Mouse (Mus musculus) gastrocnemius, adult 2 months (tissue): ENCODE data around the gene Nme3. TPM values are rescaled to one million over a fixed set of nuclear protein-coding genes. Genes with fewer than 3 reads are reported as not detected.

Experiments used
- DNase-seq: peaks from one replicate; pipeline ENCODE4 v3.0.0; 2022
- H3K27ac ChIP-seq: fragments of 200-600 bp; 2 replicates; pipeline ENCODE4 v1.8.1; 2022; ENCODE audit warnings: mild to moderate bottlenecking
- H3K4me3 ChIP-seq: fragments of 200-600 bp; 2 replicates; pipeline ENCODE4 v1.8.1; 2022; ENCODE audit warnings: mild to moderate bottlenecking, moderate library complexity
- CTCF ChIP-seq: fragments of 200-600 bp; IDR thresholded peaks from 2 replicates; pipeline ENCODE4 v1.8.1; 2022; ENCODE audit warnings: antibody characterized with exemption, mild to moderate bottlenecking, moderate library complexity
- intact Hi-C: fragments of 180-260 bp; cut with DNase I; formaldehyde crosslinking; loops from one replicate; pipeline ENCODE4 v1.15.1; 2025
- total RNA-seq, 2 experiments: library from RNA; stranded (reverse); gene quantifications; 2 replicates each; pipeline ENCODE4 v1.2.3; 2021

Gene Nme3
- total RNA-seq, 2 experiments from 2014 or later: 10.2 to 13.1 TPM

DNA sequence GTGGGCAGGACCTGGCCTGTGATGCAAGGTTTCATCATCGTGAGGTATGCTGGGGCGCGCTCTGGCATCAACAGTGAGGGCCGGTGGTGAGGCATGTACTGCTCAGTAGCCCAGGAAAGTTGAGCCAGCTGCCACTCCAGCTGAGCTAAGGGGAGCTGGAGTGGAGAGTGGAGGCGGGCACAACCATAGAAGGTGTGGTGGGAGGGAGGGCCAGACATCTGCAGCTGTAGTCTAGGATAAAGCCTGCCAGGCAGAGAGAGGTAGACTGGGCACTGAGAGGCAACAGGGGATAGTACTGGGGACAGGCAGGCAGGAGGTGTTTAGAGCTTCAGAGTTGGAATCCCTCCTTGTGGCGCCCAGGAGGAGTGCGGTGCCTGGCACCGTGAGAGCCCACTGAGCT, 36.2 kb upstream of the Nme3 start:
- no peak for DNase-seq
- intact Hi-C loops: no loop called here
- TF ChIP-seq CTCF: no peak
- Histone ChIP-seq H3K4me3 (no peak overlapping the region), H3K27ac (no peak overlapping the region)

DNA sequence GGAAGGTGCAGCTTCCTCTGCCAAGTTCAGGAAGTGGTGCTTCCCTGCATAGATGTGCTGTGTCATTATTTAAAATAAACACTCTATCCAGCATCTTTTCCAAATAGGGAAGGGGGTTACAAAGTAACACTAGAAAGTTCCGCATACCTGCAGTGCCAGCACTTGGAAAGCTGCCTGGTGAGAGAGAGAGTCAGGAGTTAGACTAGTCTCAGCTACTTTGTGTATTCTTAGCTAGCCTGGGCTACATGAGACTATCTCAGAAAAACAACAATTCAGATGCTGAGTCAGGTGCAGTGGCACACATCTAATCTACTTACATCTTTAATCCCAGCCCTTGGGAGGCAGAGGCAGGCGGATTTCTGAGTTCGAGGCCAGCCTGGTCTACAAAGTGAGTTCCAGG, 34.5 kb upstream of the Nme3 start:
- intact Hi-C loops: no loop called here
- Histone ChIP-seq H3K4me3 (no peak overlapping the region), H3K27ac (no peak overlapping the region)
- no peak for TF ChIP-seq CTCF
- no peak for DNase-seq

DNA sequence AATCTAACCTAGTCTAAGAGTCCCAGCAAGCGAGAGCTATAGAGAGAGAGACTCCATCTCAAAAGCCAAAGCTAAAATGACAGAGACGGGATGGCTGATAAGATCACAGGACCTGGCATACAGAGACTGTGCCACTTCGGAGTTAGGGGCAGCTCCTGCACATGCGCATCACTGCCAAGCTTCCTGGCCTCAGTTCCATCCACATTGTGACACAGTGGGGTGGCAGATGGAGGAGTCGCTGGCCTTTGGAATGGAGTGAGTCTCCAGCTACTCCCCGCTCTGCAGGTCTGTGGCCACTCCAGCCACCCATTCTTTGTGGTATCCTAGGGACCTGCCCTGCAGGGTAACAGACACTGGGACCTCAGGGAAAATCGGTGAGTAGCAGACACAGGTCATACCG, 30.5 kb upstream of the Nme3 start, which contains the start of gene Igfals:
TSS of gene Igfals (plus strand) at position 222 of the 400 bp plus-strand sequence.
- H3K27ac ChIP-seq: no peak within 1 kb of the TSS
- DNase-seq: peak; percentile 9
- intact Hi-C loops: no loop called here
- TF ChIP-seq CTCF: no peak
- no peak within 1 kb of the TSS for H3K4me3 ChIP-seq

DNA sequence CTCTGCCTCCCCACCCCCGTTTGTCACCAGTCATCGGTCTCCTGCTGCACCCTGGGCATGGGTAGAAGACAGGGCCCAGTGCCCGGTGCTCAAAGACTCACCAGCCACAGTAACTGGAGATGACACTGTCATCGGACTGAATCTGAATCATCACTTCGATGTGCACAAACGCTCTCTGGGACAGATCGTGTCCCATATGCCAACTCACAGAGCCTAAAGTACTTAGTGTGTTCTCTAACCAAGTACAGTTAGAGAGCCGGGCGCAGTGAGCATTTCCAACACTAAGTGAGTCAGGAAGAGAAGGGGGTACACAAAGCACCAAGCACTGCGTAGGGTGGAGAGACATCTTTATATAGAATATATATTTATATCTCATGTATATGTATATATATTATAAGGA, 28.4 kb upstream of the Nme3 start:
- no peak for TF ChIP-seq CTCF
- peak; percentile 55 for DNase-seq
- Histone ChIP-seq H3K4me3 (no peak overlapping the region), H3K27ac (peak overlapping the region; percentile 35; the same call in 1 of the 2 replicates)
- intact Hi-C loops: no loop called here

DNA sequence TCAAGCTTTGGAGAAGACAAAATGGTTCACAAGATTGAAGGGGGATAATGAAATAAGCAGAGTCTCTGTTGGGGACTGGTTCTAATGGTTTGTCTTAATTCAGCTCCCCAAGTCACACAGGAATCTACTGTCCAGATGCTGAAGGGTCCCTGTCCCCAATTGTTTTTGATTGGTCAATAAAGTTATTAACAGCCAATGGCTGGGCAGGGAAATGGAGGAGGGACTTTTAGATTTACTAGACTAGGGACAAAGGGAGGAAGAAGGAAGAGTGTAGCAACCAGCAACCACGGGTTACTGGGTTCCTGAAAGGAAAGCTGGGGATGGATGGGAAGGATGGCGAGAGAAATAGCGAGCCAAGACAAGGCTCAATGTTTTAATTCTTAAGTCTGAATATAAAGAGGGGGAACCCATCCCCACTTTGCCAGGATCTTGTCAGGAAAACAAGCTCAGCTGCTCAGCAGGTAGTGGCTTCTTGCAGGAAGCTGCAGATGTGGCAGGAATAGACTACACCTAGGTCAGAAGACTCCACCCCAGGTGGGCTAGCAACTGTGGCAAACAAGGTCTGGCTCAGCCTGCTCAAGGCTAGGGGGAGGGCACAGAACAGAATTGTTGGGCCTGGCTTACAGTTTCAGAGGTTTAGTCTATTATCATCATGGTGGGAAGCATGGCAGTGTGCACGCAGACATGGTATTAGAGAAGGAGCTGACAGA, 22.4 kb upstream of the Nme3 start:
- TF ChIP-seq CTCF: no peak
- H3K4me3 ChIP-seq: no peak overlapping the region
- H3K27ac ChIP-seq: no peak overlapping the region
- no peak for DNase-seq
- intact Hi-C loops: no loop called here

DNA sequence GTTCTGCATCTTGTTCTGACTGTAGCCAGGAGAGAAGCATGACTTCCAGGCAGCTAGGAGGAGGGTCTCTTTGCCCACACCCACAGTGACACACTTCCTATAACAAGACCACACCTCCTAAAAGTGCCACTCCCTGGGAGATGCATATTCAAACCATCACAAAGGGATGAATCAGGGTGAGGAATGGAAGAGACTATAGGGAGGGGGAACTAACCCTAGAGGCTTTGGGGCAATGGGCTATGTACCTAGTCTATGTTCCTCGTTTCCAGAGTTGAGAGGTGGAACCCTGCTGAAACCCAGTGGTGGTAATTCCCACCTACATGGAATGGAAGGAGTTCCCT, 21.9 kb upstream of the Nme3 start:
- H3K4me3 ChIP-seq: no peak overlapping the region
- H3K27ac ChIP-seq: no peak overlapping the region
- intact Hi-C loops: no loop called here
- no peak for DNase-seq
- TF ChIP-seq CTCF: no peak

DNA sequence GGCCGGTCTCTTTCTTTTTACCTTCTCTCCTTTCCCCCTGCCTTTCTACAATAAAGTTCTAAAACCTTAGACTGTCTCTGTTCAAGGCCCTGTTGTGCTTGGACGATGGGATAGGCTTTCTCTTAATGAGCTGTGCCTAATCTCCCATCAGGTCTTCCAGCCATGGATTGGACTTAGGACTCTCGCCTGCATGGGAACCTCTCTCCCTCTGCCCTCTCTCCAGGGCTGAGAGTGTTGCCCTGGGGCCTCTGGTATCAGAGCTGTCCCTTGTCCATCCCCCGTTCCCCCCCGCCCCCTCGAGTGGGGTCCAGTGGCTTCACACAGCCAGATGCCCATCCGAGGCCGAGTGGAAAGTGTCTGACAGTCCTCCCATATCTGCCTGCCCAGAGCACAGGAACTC, 21.3 kb upstream of the Nme3 start:
- no peak overlapping the region for H3K4me3 ChIP-seq
- intact Hi-C loops: no loop called here
- TF ChIP-seq CTCF: no peak
- no peak overlapping the region for H3K27ac ChIP-seq
- no peak for DNase-seq

DNA sequence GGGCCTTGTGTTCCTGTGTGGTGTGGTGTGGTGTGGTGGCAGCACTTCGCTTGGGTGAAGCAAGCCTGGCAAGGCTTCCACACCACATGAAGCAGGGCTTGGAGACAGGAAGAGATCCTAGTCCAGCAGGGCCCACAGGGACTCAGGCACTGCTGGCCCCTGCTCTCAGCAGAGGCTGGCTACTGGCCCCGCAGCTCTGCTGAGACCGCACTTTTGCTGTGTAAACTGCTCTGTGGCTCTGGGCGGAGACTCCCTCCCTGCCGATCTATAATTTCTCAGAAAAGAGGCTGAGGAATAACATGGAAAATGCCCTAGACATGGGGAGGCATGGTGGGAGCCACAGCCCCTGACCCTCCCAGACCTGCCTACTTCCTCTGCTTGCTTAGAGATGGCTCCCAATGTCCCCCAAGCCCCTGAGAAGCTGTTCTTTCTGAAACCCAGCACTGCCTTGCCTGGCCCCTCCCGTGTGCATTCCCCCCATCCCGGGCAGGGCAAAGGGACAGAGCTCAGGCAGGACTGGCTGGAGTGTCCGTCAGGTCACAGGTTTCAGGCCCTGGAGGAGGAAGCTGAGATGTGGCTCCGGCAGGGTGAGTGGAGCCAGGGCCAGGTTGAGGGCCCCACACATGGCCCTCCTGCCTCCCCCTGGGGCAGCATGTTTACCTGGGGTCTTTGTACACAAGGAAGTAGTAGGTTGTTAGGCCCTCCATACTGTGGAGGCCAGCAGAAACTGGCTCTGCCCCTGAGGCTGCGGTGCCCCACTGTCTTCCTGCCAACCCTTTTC, 18.8 kb upstream of the Nme3 start:
- peak; percentile 83 for DNase-seq
- H3K4me3 ChIP-seq: peak overlapping the region; percentile 52
- H3K27ac ChIP-seq: peak overlapping the region; percentile 92
- TF ChIP-seq CTCF: no peak
- intact Hi-C loops: no loop called here

DNA sequence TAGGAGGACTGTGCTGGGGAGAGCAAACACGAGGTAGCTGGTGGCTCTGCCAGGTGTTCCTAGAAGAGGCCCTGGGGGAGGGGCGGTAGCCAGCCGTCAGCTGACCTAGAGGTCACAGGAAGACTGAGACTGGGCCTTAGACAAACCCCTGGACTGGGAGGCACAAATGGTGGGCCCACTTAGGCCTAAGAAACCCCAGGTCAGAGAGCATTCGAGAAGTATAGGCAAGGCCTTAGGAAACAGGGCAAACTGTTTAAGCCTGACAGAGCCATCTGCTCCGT, 18.2 kb upstream of the Nme3 start:
- Histone ChIP-seq H3K27ac (peak overlapping the region; percentile 92), H3K4me3 (peak overlapping the region; percentile 52)
- peak; percentile 91 for DNase-seq
- intact Hi-C loops: no loop called here
- no peak for TF ChIP-seq CTCF

DNA sequence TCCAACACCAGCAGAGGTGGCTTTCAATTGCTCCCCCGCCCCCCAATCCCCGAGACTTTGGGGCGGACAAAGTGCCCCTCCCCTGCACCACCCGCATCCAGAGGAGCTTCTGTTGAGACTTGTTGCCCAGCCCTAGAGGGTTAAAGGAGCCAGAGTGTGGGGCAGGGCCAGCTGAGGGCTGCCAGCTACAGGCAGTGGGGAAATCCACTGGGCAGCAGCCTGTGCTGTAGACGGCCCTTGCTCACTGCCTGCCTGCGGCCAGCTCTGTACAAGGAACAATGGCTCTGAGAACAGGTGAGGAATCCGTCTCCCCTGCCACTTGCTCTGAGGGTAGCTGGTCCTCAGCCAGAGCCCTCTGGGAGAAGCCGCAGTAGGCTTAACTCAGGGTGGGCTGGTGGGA, 17.8 kb upstream of the Nme3 start:
- H3K27ac ChIP-seq: peak overlapping the region; percentile 92
- no peak for DNase-seq
- TF ChIP-seq CTCF: no peak
- H3K4me3 ChIP-seq: peak overlapping the region; percentile 52
- intact Hi-C loops: no loop called here

DNA sequence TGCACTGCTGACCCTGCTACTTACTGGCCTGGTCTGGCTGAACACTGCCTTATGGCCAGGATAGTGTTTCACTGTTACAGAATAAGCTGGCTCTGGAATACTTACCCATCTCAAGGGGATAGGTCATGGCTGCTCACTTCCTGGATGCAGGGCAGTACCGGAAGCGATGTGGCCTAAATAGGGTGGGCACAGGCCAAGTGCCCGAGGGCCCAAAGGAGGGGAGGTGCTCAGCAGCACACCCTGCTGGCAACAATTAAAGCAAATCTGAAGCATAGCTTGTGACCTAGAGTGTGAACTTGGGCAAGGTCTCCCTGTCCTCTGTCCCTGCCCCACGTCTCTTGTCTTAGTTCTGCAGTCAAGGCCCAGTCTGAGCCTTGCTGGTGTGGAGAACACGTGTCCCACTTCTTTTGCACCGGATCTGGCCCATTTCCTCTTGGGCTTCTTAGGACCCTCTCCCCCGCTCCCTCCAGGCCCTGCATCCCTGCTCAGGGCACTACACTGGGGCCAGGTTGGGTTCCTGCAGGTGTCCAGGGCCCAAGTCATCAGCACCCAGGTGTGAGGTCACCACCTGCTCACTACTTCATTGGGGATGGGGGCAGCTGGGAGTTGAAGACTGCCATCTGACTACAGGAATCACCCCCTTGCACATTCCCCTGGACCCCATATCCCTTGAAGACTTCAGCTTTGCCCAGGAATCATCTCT, 14.4 kb upstream of the Nme3 start:
- Histone ChIP-seq H3K27ac (peak overlapping the region; percentile 80), H3K4me3 (peak overlapping the region; percentile 25)
- intact Hi-C loops: loop anchor here (5.0 kb wide), 1 partner anchor 135 kb away; no protein-coding TSS in a partner anchor
- peak; percentile 78 for DNase-seq
- TF ChIP-seq CTCF: peak; percentile 65

DNA sequence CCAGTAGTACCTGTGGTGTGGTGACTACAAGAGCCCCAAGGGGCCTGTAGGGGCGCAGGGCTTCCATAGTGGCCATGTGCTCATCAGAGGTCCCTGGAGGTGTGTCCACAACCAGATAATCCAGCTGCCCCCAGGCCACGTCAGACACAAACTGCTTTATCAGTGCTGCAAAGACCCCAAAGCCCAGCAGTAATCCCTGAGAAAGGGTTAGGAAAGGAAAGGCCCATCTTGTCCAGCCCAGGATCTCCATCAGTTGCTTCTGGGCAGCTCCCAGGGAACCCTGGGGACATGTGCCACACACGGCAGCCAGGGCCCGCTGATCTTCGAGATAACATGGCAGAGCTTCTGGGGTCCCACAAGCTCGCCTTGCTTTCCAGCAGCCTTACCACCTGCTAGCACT, 11.9 kb upstream of the Nme3 start:
- DNase-seq: no peak
- H3K4me3 ChIP-seq: no peak overlapping the region
- no peak for TF ChIP-seq CTCF
- intact Hi-C loops: loop anchor here (5.0 kb wide), 1 partner anchor 137 kb away; no protein-coding TSS in a partner anchor
- H3K27ac ChIP-seq: no peak overlapping the region
